Mouse (Mus musculus) layer of hippocampus, adult 9-11 months (tissue): Measurements from ENCODE around the gene Hist1h2bp.
"Not testable (repeated sequence)": the region's sequence is repeated elsewhere in the genome, so short reads cannot be mapped to it uniquely, and the experiment has no call there.

Source experiments
- DNase-seq: peaks from one replicate; pipeline ENCODE4 v3.0.0; 2022

Gene Hist1h2bp

GRCm38 (mm10) chr13:21786899-21787629, at the start of gene Hist1h2bp, which contains the start of gene Hist1h2an:
TSS of gene Hist1h2bp (plus strand) at chr13:21787461.
TSS of gene Hist1h2an (minus strand) at chr13:21787218.
- peak; percentile 95 for DNase-seq

GRCm38 (mm10) chr13:21745006-21745405, 42.3 kb upstream of the Hist1h2bp start:
- no peak for DNase-seq

- DNase-seq, result no peak
These were observed 37.7 kb upstream of the Hist1h2bp start for GRCm38 (mm10) chr13:21749387-21750158.

- peak; percentile 93 for DNase-seq
These were observed 36.9 kb upstream of the Hist1h2bp start, which contains the start of gene Hist1h4k for GRCm38 (mm10) chr13:21750159-21751017. TSS of gene Hist1h4k (minus strand) at chr13:21750505.

- no peak for DNase-seq
These were observed 35.8 kb upstream of the Hist1h2bp start for GRCm38 (mm10) chr13:21751417-21751816.

GRCm38 (mm10) chr13:21751827-21752226, 35.4 kb upstream of the Hist1h2bp start:
- DNase-seq, result no peak

- DNase-seq, result no peak
These were observed 34.9 kb upstream of the Hist1h2bp start for GRCm38 (mm10) chr13:21752356-21752755.

- no peak for DNase-seq
These were observed 34.2 kb upstream of the Hist1h2bp start for GRCm38 (mm10) chr13:21753051-21753523.

GRCm38 (mm10) chr13:21753524-21754285, 33.6 kb upstream of the Hist1h2bp start, which contains the start of the genes Hist1h2ak and Hist1h2bn:
TSS of gene Hist1h2ak (minus strand) at chr13:21753827.
TSS of gene Hist1h2bn (plus strand) at chr13:21754123.
- DNase-seq, result peak; percentile 90

- DNase-seq, result not testable (repeated sequence)
These were observed 32.8 kb upstream of the Hist1h2bp start for GRCm38 (mm10) chr13:21754294-21755001.

- no peak for DNase-seq
These were observed 31.6 kb upstream of the Hist1h2bp start for GRCm38 (mm10) chr13:21755707-21756106.

GRCm38 (mm10) chr13:21778814-21779766, 8.2 kb upstream of the Hist1h2bp start:
- peak; percentile 67 for DNase-seq

- DNase-seq, result peak; percentile 33
These were observed 7.2 kb upstream of the Hist1h2bp start, which contains the start of gene Hist1h1b for GRCm38 (mm10) chr13:21779767-21780731. TSS of gene Hist1h1b (minus strand) at chr13:21780625.

- DNase-seq, result no peak
These were observed 6.2 kb upstream of the Hist1h2bp start for GRCm38 (mm10) chr13:21781021-21781555.

- DNase-seq, result no peak
These were observed 5.6 kb upstream of the Hist1h2bp start for GRCm38 (mm10) chr13:21781639-21782038.

- DNase-seq, result not testable (repeated sequence)
These were observed 4.7 kb upstream of the Hist1h2bp start for GRCm38 (mm10) chr13:21782361-21783254.

- DNase-seq, result peak; percentile 76
These were observed 4.0 kb upstream of the Hist1h2bp start, which contains the start of gene Hist1h3i for GRCm38 (mm10) chr13:21783255-21783617. TSS of gene Hist1h3i (minus strand) at chr13:21783370.
